Mouse (Mus musculus) heart, adult 2 months (tissue): ENCODE measurements at regions not wholly inside any gene's neighbourhood (a gene's known extent, or its start where the extent isn't known, plus 50 kb on each side); places are given as distances from the start of the nearest gene placed in this dataset.

Experiments used
- DNase-seq, 2 experiments: peaks; one replicate each; pipeline ENCODE4 v3.0.0; 2021
- H3K27ac ChIP-seq: fragments of 200-600 bp; 2 replicates; pipeline ENCODE4 v1.8.1; 2022
- H3K27me3 ChIP-seq: fragments of 200-500 bp; 2 replicates; pipeline ENCODE4 v1.6.1; 2012; ENCODE audit warnings: mild to moderate bottlenecking, low read length, inconsistent platforms, mixed read lengths; ENCODE audit not compliant: control insufficient read depth, insufficient read depth
- H3K36me3 ChIP-seq: fragments of 200-500 bp; 2 replicates; pipeline ENCODE4 v1.6.1; 2012; ENCODE audit warnings: low read length, inconsistent platforms; ENCODE audit not compliant: control insufficient read depth, insufficient read depth
- H3K4me1 ChIP-seq: fragments of 200-500 bp; 2 replicates; pipeline ENCODE4 v1.6.1; 2011; ENCODE audit warnings: low read length; ENCODE audit not compliant: control insufficient read depth, insufficient read depth
- H3K4me3 ChIP-seq: fragments of 200-600 bp; 2 replicates; pipeline ENCODE4 v1.8.1; 2022
- H3K79me2 ChIP-seq: fragments of 200-500 bp; replicated peaks from 2 replicates; pipeline ENCODE4 v1.6.1; 2012; ENCODE audit warnings: mild to moderate bottlenecking, inconsistent platforms, low read length, moderate library complexity, mixed read lengths; ENCODE audit not compliant: control insufficient read depth, insufficient read depth
- H3K9ac ChIP-seq: fragments of 200-500 bp; 2 replicates; pipeline ENCODE4 v1.6.1; 2012; ENCODE audit warnings: low read depth, mild to moderate bottlenecking, control low read depth, inconsistent platforms, low read length, mixed read lengths
- CTCF ChIP-seq: fragments of 200-600 bp; IDR thresholded peaks from 2 replicates; pipeline ENCODE4 v1.8.1; 2022; ENCODE audit warnings: antibody characterized with exemption, mild to moderate bottlenecking, moderate library complexity
- EP300 ChIP-seq: fragments of 200-500 bp; IDR thresholded peaks from 2 replicates; pipeline ENCODE4 v1.6.1; 2011; ENCODE audit warnings: low read depth, low read length, control low read depth; ENCODE audit not compliant: insufficient read depth
- POLR2A ChIP-seq: fragments of 200-500 bp; IDR thresholded peaks from 2 replicates; pipeline ENCODE4 v1.6.1; 2011; ENCODE audit warnings: mild to moderate bottlenecking, low read depth, low read length, control low read depth; ENCODE audit not compliant: insufficient read depth
- WGBS: fragments of 180-500 bp; shearing (Covaris S2); methylation state at CpG from one replicate; pipeline ENCODE4 v1.1.7; 2018; 5-methylcytosine and 5-hydroxymethylcytosine counted together
- intact Hi-C: fragments of 180-260 bp; cut with DNase I; formaldehyde crosslinking; loops from one replicate; pipeline ENCODE4 v1.15.1; 2025

GRCm38 (mm10) chr10:115749844-115750243 is 66.8 kb upstream of the Tspan8 start:
- Histone ChIP-seq H3K36me3 (no peaks in the 10 kb centered on the region), H3K27me3 (no peaks in the 10 kb centered on the region), H3K9ac (no peak overlapping the region), H3K79me2 (no peaks in the 10 kb centered on the region), H3K4me1 (no peaks in the 10 kb centered on the region), H3K4me3 (no peak overlapping the region), H3K27ac (no peak overlapping the region)
- WGBS: 78% methylated on average over 2 of the region's 2 CpGs
- intact Hi-C loops: no loop called here
- no peak for DNase-seq
- TF ChIP-seq POLR2A: no peak
- no peak for TF ChIP-seq CTCF
- TF ChIP-seq EP300: no peak

- 61% methylated on average over 5 of the region's 5 CpGs for WGBS
- Histone ChIP-seq H3K79me2 (no peaks in the 10 kb centered on the region), H3K9ac (no peak overlapping the region), H3K36me3 (no peaks in the 10 kb centered on the region), H3K4me3 (no peak overlapping the region), H3K27ac (no peak overlapping the region), H3K4me1 (no peaks in the 10 kb centered on the region), H3K27me3 (no peaks in the 10 kb centered on the region)
- DNase-seq: no peak
- TF ChIP-seq CTCF: no peak
- TF ChIP-seq EP300: no peak
- TF ChIP-seq POLR2A: no peak
- intact Hi-C loops: no loop called here
Observed at GRCm38 (mm10) chr10:115750250-115750649, 66.4 kb upstream of the Tspan8 start.

GRCm38 (mm10) chr10:115758667-115759066 is 58.0 kb upstream of the Tspan8 start:
- Histone ChIP-seq H3K36me3 (no peaks in the 10 kb centered on the region), H3K27me3 (no peaks in the 10 kb centered on the region), H3K4me3 (no peak overlapping the region), H3K9ac (no peak overlapping the region), H3K4me1 (no peaks in the 10 kb centered on the region), H3K79me2 (no peaks in the 10 kb centered on the region), H3K27ac (no peak overlapping the region)
- intact Hi-C loops: no loop called here
- 49% methylated on average over 1 of the region's 1 CpGs for WGBS
- TF ChIP-seq EP300 (no peak), CTCF (no peak)
- no peak for DNase-seq
